8 mouse cellular contexts compared by ENCODE assay signal in genomic region chr15:98934217-98934839, GRCm38 (mm10). TPM values are rescaled to one million over a fixed set of nuclear protein-coding genes. Genes with fewer than 3 reads are reported as not detected.
DNase-seq lines count a peak whose midpoint lies in the region; ATAC-seq lines count a peak whose summit lies in the region.

TSS of gene Tuba1b (minus strand) at chr15:98934565.

- peak within 1 kb of the TSS; percentile 99 for H3K27ac ChIP-seq in intestine, embryonic 15.5 days

- no peaks in the 10 kb centered on the region for H3K9me3 ChIP-seq in intestine, embryonic 15.5 days

- intact Hi-C loops in gastrocnemius, postnatal 36 days (cut with DNase I), result no loop called here
- intact Hi-C loops in left cerebral cortex, postnatal 14 days (cut with DNase I), result loop anchor here (2.0 kb wide), 1 partner anchor 58 kb away; no protein-coding TSS in a partner anchor

- H3K27me3 ChIP-seq in intestine, embryonic 15.5 days (replicated peaks), result no peaks in the 10 kb centered on the region

- H3K4me2 ChIP-seq in intestine, embryonic 15.5 days (replicated peaks), result peak within 1 kb of the TSS; percentile 90

- ATAC-seq in intestine, embryonic 15.5 days, result peak; percentile 98
- peak; percentile 72 for ATAC-seq in megakaryocyte-erythroid progenitor cell, adult 5-6 weeks (replicated peaks; ENCODE audit: low FRiP score, low TSS enrichment, poor library complexity, severe bottlenecking)

- H3K36me3 ChIP-seq in intestine, embryonic 15.5 days, result peaks cover 7% of the 10 kb centered on the region

- WGBS in intestine, embryonic 15.5 days, result under 1% methylated on average over 56 of the region's 58 CpGs

- H3K9ac ChIP-seq in intestine, embryonic 15.5 days, result peak within 1 kb of the TSS; percentile 88

- peak within 1 kb of the TSS; percentile 78 for H3K4me3 ChIP-seq in intestine, embryonic 15.5 days (replicated peaks)

- peaks cover 11% of the 10 kb centered on the region for H3K4me1 ChIP-seq in intestine, embryonic 15.5 days (replicated peaks)

- peak; percentile 95 for DNase-seq in adrenal gland, adult 2 months
- peak; percentile 98 for DNase-seq in embryo, embryonic 11 days
- DNase-seq in gastrocnemius, postnatal 36 days, result peak; percentile 85 to 89
- peak; percentile 93 to 94 for DNase-seq in left cerebral cortex, postnatal 14 days (ENCODE audit: low spot score in 2 of 2)
- DNase-seq in right cerebral cortex, postnatal 14 days, result peak; percentile 90
- peak; percentile 86 to 91 for DNase-seq in urinary bladder, postnatal 36 days (ENCODE audit: low spot score in 2 of 2)

RNA-seq across cellular contexts. Expression of gene Tuba1b, which starts in this region (rescaled TPM):
- 100 to 1,000 TPM; 235 to 261 TPM for total RNA-seq in adrenal gland, adult 2 months (2021)
- 616 and 725 TPM in 2 replicates for polyA plus RNA-seq in adrenal gland, adult 2 months (2012; rRNA removed)
- total RNA-seq in gastrocnemius, postnatal 36 days (2021), result 10 to 100 TPM; 21.8 to 23.2 TPM
- 1,296 and 1,330 TPM in 2 replicates for polyA plus RNA-seq in intestine, embryonic 15.5 days (2015; fragmentation: Nextera tagmentation; extraction: Ambion mirVana)
- total RNA-seq in left cerebral cortex, postnatal 14 days (2021), result 100 to 1,000 TPM; 689 to 750 TPM
- total RNA-seq in megakaryocyte-erythroid progenitor cell, adult 5-6 weeks (2014; fragmentation: Nextera tagmentation), result 2,322 and 3,225 TPM in 2 replicates
- 801 and 969 TPM in 2 replicates for total RNA-seq in megakaryocyte-erythroid progenitor cell, adult 5-6 weeks (2017)

Comparison
In these comparisons a context has a peak if more than half of its experiments do, and no peak if none do; other contexts are left out.
1. Peak in every context shown above with its lines: DNase-seq, ATAC-seq, H3K4me3 ChIP-seq and H3K27ac ChIP-seq.
2. RNA of gene Tuba1b (total RNA-seq): 801 to 3,225 TPM in megakaryocyte-erythroid progenitor cell, adult 5-6 weeks, 689 to 750 TPM in left cerebral cortex, postnatal 14 days and 235 to 261 TPM in adrenal gland, adult 2 months; 21.8 to 23.2 TPM in gastrocnemius, postnatal 36 days; every median in the first group is over 4 times any median in the second.